Mouse (Mus musculus) left cerebral cortex, postnatal 25 days (tissue): ENCODE measurements around the gene Vegfa. TPM values are rescaled to one million over a fixed set of nuclear protein-coding genes. Genes with fewer than 3 reads are reported as not detected.
"Not testable (repeated sequence)": the region's sequence is repeated elsewhere in the genome, so short reads cannot be mapped to it uniquely, and the experiment has no call there.

Experiments
- DNase-seq, 2 experiments: peaks; one replicate each; pipeline ENCODE4 v3.0.0; 2022; ENCODE audit warnings: low spot score in 2 of 2, mixed read lengths in 1 of 2
- intact Hi-C: fragments of 180-260 bp; cut with DNase I; formaldehyde crosslinking; loops from one replicate; pipeline ENCODE4 v1.15.1; 2025
- total RNA-seq, 2 experiments: library from RNA; stranded (reverse); gene quantifications; 2 replicates each; pipeline ENCODE4 v1.2.3; 2021

The Vegfa gene
- total RNA-seq, 2 experiments from 2014 or later = 92.0 to 100 TPM

GRCm38 (mm10) chr17:46012211-46012610, 20.0 kb downstream of the Vegfa start:
- no peak for DNase-seq
- intact Hi-C loops = loop anchor here (5.0 kb wide), 1 partner anchor 160 kb away; no protein-coding TSS in a partner anchor

DNA sequence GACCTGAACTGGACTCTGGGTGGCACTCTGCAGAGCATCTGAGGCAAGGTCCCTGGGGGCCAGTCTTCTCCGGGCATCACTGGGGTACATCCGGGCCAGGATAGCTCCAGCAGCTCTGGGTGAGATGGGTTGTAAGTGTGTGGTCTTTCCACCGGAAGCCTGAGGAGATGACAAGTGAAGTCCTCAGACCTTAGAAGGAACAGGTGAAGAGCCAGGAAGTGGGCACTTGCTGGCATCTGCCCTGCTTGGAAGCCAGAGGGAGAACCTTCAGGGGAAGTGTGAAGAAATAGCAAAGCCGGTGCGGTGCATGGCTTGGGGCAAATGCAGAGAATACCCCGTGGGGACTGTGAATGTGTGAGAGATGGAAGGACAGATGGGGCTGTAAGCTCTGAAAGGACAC, 21.7 kb downstream of the Vegfa start:
- intact Hi-C loops = loop anchor here (5.0 kb wide), 1 partner anchor 158 kb away; no protein-coding TSS in a partner anchor

DNA sequence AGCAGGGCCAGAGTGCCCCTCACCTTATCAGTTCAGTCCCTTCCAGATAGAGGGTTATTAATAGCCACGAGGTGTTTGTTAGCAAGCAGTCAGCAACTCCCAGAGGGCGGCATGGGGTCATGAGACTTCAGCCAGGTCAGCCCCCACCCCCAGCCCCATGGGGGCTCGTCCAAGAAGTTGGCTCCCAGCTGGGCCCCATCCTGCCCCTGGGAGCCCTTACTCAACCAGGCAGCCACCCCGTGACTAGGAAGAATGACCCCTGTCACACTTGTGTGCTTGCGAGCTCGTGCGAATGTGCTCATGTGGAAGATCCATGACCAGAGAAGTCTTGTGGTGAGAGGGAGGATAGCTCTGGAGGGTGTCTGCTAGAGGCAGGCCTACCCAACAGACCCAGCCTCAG, 23.0 kb downstream of the Vegfa start:
- intact Hi-C loops = no loop called here
- no peak for DNase-seq

More for the DNA sequence above, 21.7 kb downstream of the Vegfa start:
- DNase-seq = no peak

GRCm38 (mm10) chr17:46005458-46005857, 26.7 kb downstream of the Vegfa start:
- no peak for DNase-seq
- intact Hi-C loops = no loop called here

- intact Hi-C loops = no loop called here
- DNase-seq = no peak
These were observed 27.7 kb downstream of the Vegfa start for GRCm38 (mm10) chr17:46004482-46004881.

DNA sequence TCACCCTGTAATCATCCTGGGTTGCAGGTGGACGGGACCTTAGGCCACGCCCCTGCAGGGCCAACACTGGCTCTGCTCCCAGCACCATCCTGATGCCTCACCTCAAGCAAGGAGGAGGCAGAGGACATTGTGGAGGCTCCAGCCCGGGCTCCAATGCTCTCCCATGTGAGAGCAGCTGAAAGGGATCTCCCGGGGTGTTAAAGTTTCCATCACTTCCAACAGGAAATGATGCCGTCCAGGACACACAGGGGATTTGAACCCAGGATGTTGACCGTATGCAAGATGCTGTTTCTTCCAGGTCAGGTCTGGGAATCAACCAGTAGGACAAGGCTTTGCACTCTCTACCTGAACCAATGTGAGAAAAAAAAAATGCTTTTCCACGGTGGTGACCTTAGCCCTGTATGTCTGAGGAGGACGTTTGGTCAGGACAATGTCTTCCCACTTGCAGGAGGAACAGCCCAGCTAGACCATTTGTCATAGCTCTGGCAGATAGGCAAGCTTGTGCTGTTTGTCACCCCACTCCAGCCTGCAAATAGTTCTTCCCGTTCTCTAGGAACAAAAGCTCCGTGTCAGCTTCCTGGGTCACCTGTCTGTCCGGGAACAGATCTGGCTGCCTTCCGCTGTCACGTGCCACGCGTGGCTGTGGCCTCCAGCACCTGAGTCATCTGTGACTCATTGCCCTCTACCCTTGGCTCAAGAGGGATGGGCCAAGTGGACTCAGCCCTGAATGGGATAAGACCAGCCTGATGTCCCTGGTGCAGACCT, 28.3 kb downstream of the Vegfa start:
- intact Hi-C loops = no loop called here
- DNase-seq = no peak

GRCm38 (mm10) chr17:45999366-45999940, 32.7 kb downstream of the Vegfa start:
- intact Hi-C loops = no loop called here
- no peak for DNase-seq

GRCm38 (mm10) chr17:45998363-45998762, 33.8 kb downstream of the Vegfa start:
- intact Hi-C loops = no loop called here

DNA sequence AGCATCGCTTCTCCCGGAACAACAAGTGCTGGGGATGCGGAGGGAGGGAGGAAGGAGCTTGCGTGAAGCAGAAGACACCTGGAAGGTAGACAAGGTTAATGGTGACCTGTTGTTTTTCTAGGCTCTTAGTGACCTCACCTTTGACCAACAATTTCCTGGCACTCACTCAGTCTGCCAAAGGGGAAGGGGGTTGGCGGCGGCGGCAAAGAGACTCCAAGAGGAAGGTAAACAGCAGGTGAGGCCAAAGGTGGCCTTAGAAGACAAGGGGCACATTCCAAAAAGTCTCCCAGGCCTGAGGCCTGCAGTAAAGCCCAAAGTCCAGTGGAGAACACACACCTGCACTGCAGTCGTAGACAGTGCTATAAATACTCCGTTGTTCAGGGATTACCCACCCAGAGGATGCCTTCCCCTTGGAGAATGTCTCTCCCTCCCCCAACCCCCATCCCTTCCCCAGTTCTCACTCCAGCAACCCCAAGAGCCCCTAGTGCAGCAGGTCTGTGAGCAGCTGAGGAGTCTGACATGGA, 35.2 kb downstream of the Vegfa start:
- DNase-seq = no peak
- intact Hi-C loops = no loop called here

More at GRCm38 (mm10) chr17:45998363-45998762, 33.8 kb downstream of the Vegfa start:
- DNase-seq = no peak

DNA sequence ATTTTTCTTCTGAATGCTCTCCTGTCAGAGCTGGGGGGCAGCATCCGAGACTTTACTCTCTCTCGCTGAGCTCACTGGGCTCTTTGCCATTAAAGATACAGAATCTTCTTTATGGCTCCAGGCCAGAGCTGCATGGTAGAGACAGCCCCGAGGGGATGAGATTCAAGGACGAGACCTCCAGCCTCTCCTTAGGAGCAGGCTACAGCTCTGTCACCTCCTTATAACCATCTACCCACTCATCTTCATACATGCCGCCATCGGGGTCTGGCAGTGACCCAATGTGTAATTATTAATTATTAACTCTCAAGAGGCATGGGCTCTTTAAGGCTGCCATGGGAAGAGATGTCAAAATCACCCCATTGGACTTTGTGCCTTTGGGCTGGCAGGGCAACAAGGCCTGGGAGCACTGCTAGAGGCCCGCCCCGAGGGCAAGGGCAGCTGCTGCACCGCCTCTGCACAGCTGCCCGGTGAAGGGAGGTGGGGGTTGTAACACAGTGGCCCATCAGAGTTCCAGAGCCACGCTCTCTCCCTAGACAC, 37.8 kb downstream of the Vegfa start:
- intact Hi-C loops = no loop called here
- DNase-seq = no peak

- DNase-seq = no peak
- intact Hi-C loops = no loop called here
These were observed 45.3 kb downstream of the Vegfa start for GRCm38 (mm10) chr17:45986915-45987314.

DNA sequence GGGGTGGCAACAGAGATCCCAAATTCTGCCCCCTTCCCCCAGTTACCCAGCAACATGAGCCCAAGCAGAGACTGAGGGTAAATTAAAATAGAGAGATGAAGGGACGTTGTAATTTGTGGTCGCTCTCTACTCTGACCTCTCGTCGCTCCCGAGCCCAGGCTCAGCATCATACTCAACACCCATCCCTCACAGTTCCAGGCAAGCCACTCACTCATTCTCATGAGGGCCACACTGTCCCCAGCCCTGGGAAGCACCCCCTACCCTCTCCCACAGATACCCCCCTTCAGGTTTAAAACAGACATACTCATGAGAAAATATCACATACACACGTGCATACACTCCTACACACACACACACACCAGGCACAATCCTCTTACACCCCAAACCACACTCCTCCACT, 45.8 kb downstream of the Vegfa start:
- DNase-seq = no peak
- intact Hi-C loops = no loop called here

GRCm38 (mm10) chr17:45983185-45983584, 49.0 kb downstream of the Vegfa start:
- DNase-seq, intact Hi-C loops: not testable (repeated sequence)

DNA sequence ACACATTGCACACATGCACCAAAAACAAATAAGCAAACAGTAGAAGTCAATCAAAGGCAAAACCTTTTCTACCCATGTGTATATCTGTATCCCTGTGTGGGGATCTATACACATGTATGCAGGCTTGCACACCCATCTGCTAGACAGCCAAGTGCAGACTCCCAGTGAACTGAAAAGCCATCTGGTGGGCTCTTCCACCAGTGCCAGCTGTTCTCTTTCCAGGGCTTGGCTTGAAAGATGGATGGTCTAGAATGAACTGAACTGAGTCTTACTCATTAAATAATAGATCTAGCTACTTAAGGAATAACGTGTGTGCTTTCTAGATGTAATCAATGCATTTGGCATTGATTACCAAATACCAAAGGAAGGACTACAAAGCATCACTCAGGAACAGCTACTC, 50.3 kb downstream of the Vegfa start:
- intact Hi-C loops = no loop called here
- DNase-seq = no peak

DNA sequence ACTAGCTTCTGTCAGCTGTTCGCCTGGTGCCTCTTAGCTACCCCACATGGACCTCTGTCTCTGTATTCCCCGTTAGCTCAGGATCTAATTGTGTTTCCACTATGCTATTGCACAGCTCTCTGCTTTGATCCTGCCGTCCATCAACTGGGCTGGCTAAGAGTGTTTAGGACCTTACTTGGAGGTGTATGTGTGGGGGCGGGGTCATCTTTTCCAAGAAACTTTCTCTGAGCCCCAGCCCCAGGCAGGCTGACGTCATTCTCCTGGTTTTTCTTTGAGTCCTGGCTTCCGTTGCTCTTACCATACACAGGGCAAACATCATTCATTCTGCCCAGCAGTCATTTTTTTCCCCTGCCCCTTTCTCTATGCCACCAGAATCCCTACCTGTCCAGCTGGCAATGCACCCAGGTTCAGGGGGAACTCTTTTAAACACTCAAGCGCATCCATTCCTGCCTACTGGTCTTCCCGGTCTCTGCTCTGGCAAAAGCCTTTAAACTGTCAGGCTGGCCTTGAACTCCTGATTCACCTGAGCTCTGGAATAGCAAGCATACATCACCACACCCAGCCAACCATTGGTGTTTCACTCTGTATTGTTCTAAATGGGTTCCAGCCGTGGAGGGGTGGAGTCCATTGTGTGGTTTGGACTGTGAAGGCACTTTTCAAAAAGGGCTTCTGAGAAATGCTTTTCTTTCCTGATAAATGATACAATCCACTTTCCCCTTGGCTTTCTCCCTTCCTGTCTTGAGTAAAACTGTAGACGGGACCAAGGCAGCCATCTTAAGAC, 53.0 kb downstream of the Vegfa start:
- no peak for DNase-seq
- intact Hi-C loops = no loop called here

DNA sequence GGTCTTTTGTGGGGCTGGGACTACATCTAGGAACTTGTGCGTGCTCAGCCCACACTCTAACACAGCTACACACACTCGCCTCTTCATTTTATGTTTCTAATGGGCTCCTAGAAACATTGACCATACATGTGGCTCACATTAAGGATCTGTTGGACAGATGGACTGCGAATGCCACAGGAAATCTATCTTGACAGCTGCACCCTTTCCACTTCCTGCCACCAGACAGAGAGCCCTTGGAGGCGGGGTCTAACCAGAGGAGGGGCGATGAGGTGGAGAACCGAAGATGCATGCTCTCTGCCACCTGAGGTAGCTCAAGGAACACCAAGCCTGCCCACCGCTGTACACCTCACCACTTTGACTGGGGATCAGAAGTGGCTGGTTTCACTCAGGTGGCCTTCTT, 57.7 kb downstream of the Vegfa start:
- intact Hi-C loops = no loop called here
- DNase-seq = no peak

GRCm38 (mm10) chr17:45973214-45973613, 59.0 kb downstream of the Vegfa start:
- no peak for DNase-seq
- intact Hi-C loops = no loop called here

DNA sequence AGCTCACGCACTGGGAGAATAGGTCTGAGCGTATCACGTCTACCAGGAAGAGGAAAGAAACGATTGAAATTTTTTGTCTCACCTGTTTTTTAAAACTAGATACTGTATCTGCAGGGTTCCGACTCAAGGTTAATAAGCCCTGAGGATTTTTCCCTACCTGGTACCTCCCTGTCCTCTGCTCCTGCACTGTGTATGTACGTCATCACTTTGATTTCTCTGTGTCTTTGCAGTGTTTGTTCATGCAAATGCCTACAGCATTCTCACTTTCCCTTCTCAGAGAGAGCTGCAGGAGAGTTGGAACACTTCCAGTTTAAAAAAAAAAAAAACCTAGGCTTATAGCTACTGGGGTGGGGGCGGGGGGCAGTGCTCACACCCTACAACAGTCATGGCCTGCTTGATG, 59.8 kb downstream of the Vegfa start:
- intact Hi-C loops = no loop called here
- no peak for DNase-seq

DNA sequence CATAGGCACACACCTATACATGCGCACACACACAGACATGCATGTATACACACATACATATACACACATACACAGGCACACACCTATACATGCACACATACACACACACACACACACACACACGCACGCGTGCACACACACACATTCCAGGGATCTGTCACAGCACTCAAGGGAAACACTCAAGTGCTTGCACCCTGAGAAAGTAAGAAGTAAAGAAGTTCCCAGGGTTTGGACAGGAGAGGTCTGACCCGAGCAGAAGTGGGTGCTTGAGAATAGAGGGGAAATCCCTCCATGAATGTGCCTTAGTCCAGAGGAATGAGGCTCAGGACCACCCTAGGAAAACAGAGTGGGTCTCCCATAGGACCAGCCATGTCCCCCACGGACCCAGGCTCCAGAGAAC, 60.4 kb downstream of the Vegfa start:
- no peak for DNase-seq
- intact Hi-C loops = no loop called here
